Mouse (Mus musculus): ENCODE results near the gene Atf7ip2.

GRCm38 (mm10) chr16:10170005-10170404, 22.5 kb upstream of the Atf7ip2 start, which contains the start of gene Rpl39l:
- TF ChIP-seq MYC (IDR thresholded peaks at IDR 0.05; ENCODE audit: low read depth, low read length), result no peak
- TF ChIP-seq MAX (IDR thresholded peaks at IDR 0.05; ENCODE audit: low read length), result no peak
- TF ChIP-seq RCOR1 (IDR thresholded peaks at IDR 0.05; ENCODE audit: low read depth, low read length), result no peak
- TF ChIP-seq ZC3H11A (IDR thresholded peaks at IDR 0.05; ENCODE audit: low read depth, low read length), result no peak
- TF ChIP-seq EP300 (IDR thresholded peaks at IDR 0.05; ENCODE audit: low read depth in 1 of 2, low read length in 2 of 2), result no peak
- TF ChIP-seq CHD1 (IDR thresholded peaks at IDR 0.05; ENCODE audit: low read depth, low read length), result no peak
- no peak for TF ChIP-seq GABPA (IDR thresholded peaks at IDR 0.05; ENCODE audit: low read depth, low read length)
- no peak for TF ChIP-seq USF2 (IDR thresholded peaks at IDR 0.05; ENCODE audit: borderline replicate concordance in 1 of 2, insufficient read depth in 1 of 2, low read depth in 1 of 2, low read length in 2 of 2)
- no peak for TF ChIP-seq JUND (IDR thresholded peaks at IDR 0.05; ENCODE audit: low read depth, low read length)
